9 mouse cellular contexts compared by ENCODE assay signal in genomic region chr11:58103344-58103653, GRCm38 (mm10). TPM values are rescaled to one million over a fixed set of nuclear protein-coding genes. Genes with fewer than 3 reads are reported as not detected.
DNase-seq lines count a peak whose midpoint lies in the region; ATAC-seq and TF ChIP-seq lines count a peak whose summit lies in the region.
"Had no signal": no experiment of that assay in that cellular context is flagged by ENCODE, and none has a peak within 500 bp of the region (broad histone marks: within the 10 kb centered on the region; RNA-seq: fewer than 3 reads in every experiment).

No protein-coding gene starts in this region.

- ATAC-seq in embryonic facial prominence, embryonic 15.5 days (ENCODE audit: insufficient number of reproducible peaks, low FRiP score, low TSS enrichment, low read depth): peak; percentile 6; the same call in 1 of the 2 replicates
- peak; percentile 38 for ATAC-seq in limb, embryonic 13.5 days (ENCODE audit: low FRiP score, low read depth)
- peak; percentile 31; the same call in 1 of the 2 replicates for ATAC-seq in stomach, embryonic 16.5 days (ENCODE audit: insufficient read depth, low FRiP score)

- dilution Hi-C loops in CH12.LX (cut with MboI; ENCODE audit: extremely low pct_ligation_motif_present, extremely low pct_unique_long_range_greater_than_20kb, low sequenced_read_pairs): no loop called here

- peak in 1 of 2 experiments; percentile 3; a peak in 1 of 4 replicates for TF ChIP-seq CTCF in CH12.LX (conservative IDR thresholded peaks at IDR 0.05 in 1 of 2, IDR thresholded peaks at IDR 0.05 in 1 of 2; ENCODE audit: low read depth in 2 of 2, low read length in 2 of 2)

- TF ChIP-seq RAD21 in CH12.LX (IDR thresholded peaks at IDR 0.05; ENCODE audit: low read depth, low read length): no peak

- 57% methylated on average over 13 of the region's 13 CpGs for WGBS in heart, embryonic 10.5 days
- WGBS in embryonic facial prominence, embryonic 15.5 days: 41% methylated on average over 13 of the region's 13 CpGs
- 65% methylated on average over 13 of the region's 13 CpGs for WGBS in limb, embryonic 13.5 days
- 51% methylated on average over 13 of the region's 13 CpGs for WGBS in stomach, embryonic 16.5 days

- H3K9ac ChIP-seq in CH12.LX (ENCODE audit: insufficient read depth, low read depth): peak overlapping the region; percentile 44
- H3K9ac ChIP-seq in embryonic facial prominence, embryonic 15.5 days: peak overlapping the region; percentile 41
- peak overlapping the region; percentile 60 for H3K9ac ChIP-seq in limb, embryonic 13.5 days
- H3K9ac ChIP-seq in stomach, embryonic 16.5 days (ENCODE audit: low read length): peak overlapping the region; percentile 97

- H3K4me2 ChIP-seq in CH12.LX (ENCODE audit: insufficient read depth, low read depth, poor library complexity, severe bottlenecking): peak overlapping the region; percentile 7
- peak overlapping the region; percentile 67 for H3K4me2 ChIP-seq in embryonic facial prominence, embryonic 15.5 days (replicated peaks)
- peak overlapping the region; percentile 82 for H3K4me2 ChIP-seq in limb, embryonic 13.5 days (replicated peaks)
- peak overlapping the region; percentile 50 for H3K4me2 ChIP-seq in stomach, embryonic 16.5 days (ENCODE audit: low read depth, low read length)

- H3K36me3 ChIP-seq in heart, embryonic 10.5 days: no peaks in the 10 kb centered on the region; the same call in 1 of the 2 replicates
- H3K36me3 ChIP-seq in CH12.LX (replicated peaks in 1 of 2; ENCODE audit: control insufficient read depth in 1 of 2, insufficient read depth in 1 of 2, low read length in 1 of 2): peaks cover 0 to 11% of the 10 kb centered on the region in 2 experiments
- H3K36me3 ChIP-seq in embryonic facial prominence, embryonic 15.5 days: no peaks in the 10 kb centered on the region
- H3K36me3 ChIP-seq in limb, embryonic 13.5 days: peaks cover 5% of the 10 kb centered on the region; the same call in 1 of the 2 replicates
- H3K36me3 ChIP-seq in stomach, embryonic 16.5 days (ENCODE audit: control insufficient read depth, insufficient read depth, low read length): no peaks in the 10 kb centered on the region

- H3K4me1 ChIP-seq in heart, embryonic 10.5 days: peaks cover 15% of the 10 kb centered on the region
- peaks cover 16 to 51% of the 10 kb centered on the region in 2 experiments for H3K4me1 ChIP-seq in CH12.LX (ENCODE audit: control insufficient read depth in 1 of 2, insufficient read depth in 2 of 2)
- H3K4me1 ChIP-seq in embryonic facial prominence, embryonic 15.5 days: peaks cover 25% of the 10 kb centered on the region
- H3K4me1 ChIP-seq in limb, embryonic 13.5 days: peaks cover 32% of the 10 kb centered on the region
- peaks cover 9% of the 10 kb centered on the region for H3K4me1 ChIP-seq in stomach, embryonic 16.5 days (ENCODE audit: control insufficient read depth, insufficient read depth, low read length)

- H3K4me3 ChIP-seq in heart, embryonic 10.5 days: peak overlapping the region; percentile 88
- peak overlapping the region; percentile 43 to 76 (median 51) for H3K4me3 ChIP-seq in CH12.LX (replicated peaks in 1 of 3; ENCODE audit: low read depth in 2 of 3, low read length in 2 of 3, poor library complexity in 1 of 3)
- H3K4me3 ChIP-seq in embryonic facial prominence, embryonic 15.5 days (replicated peaks): peak overlapping the region; percentile 91
- H3K4me3 ChIP-seq in limb, embryonic 13.5 days: peak overlapping the region; percentile 98
- peak overlapping the region; percentile 99 for H3K4me3 ChIP-seq in stomach, embryonic 16.5 days (replicated peaks; ENCODE audit: low read length)

- H3K27me3 ChIP-seq in heart, embryonic 10.5 days (ENCODE audit: insufficient read depth, poor library complexity, severe bottlenecking): peaks cover 10% of the 10 kb centered on the region
- H3K27me3 ChIP-seq in CH12.LX (replicated peaks): no peaks in the 10 kb centered on the region
- H3K27me3 ChIP-seq in embryonic facial prominence, embryonic 15.5 days: no peaks in the 10 kb centered on the region
- peaks cover 8% of the 10 kb centered on the region for H3K27me3 ChIP-seq in limb, embryonic 13.5 days
- H3K27me3 ChIP-seq in stomach, embryonic 16.5 days (ENCODE audit: control insufficient read depth, insufficient read depth, low read length): no peaks in the 10 kb centered on the region

- H3K79me2 ChIP-seq in CH12.LX (replicated peaks; ENCODE audit: control insufficient read depth, extremely low read depth, insufficient read depth, poor library complexity, severe bottlenecking): peaks cover 38% of the 10 kb centered on the region

- H3K27ac ChIP-seq in heart, embryonic 10.5 days: peak overlapping the region; percentile 96
- peak overlapping the region; percentile 75 for H3K27ac ChIP-seq in CH12.LX (ENCODE audit: insufficient read depth, low read depth)
- peak overlapping the region; percentile 77 for H3K27ac ChIP-seq in embryonic facial prominence, embryonic 15.5 days (replicated peaks)
- H3K27ac ChIP-seq in limb, embryonic 13.5 days: 0 out of 2 replicates have a peak overlapping the region, but pooled peaks have one; percentile 23
- H3K27ac ChIP-seq in stomach, embryonic 16.5 days (ENCODE audit: low read length): peak overlapping the region; percentile 47

- in situ Hi-C loops in CH12.LX (cut with MboI; ENCODE audit: low pct_ligation_motif_present, low pct_unique_long_range_greater_than_20kb, low sequenced_read_pairs): loop anchor here (5.0 kb wide), 1 partner anchor 36 kb away; no protein-coding TSS in a partner anchor

- no peaks in the 10 kb centered on the region for H3K9me3 ChIP-seq in heart, embryonic 10.5 days
- H3K9me3 ChIP-seq in CH12.LX (replicated peaks; ENCODE audit: low read length): no peaks in the 10 kb centered on the region
- no peaks in the 10 kb centered on the region for H3K9me3 ChIP-seq in embryonic facial prominence, embryonic 15.5 days (replicated peaks)
- no peaks in the 10 kb centered on the region for H3K9me3 ChIP-seq in limb, embryonic 13.5 days
- H3K9me3 ChIP-seq in stomach, embryonic 16.5 days (replicated peaks; ENCODE audit: control insufficient read depth, low read length): no peaks in the 10 kb centered on the region

- TF ChIP-seq POLR2A in CH12.LX (IDR thresholded peaks at IDR 0.05; ENCODE audit: low read depth, low read length): no peak

- no peak for TF ChIP-seq EP300 in CH12.LX (IDR thresholded peaks at IDR 0.05; ENCODE audit: low read length)

- DNase-seq in heart, embryonic 10.5 days (ENCODE audit: low spot score): peak; percentile 79
- no peak for DNase-seq in heart, adult 11 months
- DNase-seq in CH12.LX (ENCODE audit: extremely low read depth): no peak
- DNase-seq in urinary bladder, adult 18-20 months (ENCODE audit: low spot score in 2 of 2): no peak
- DNase-seq in urinary bladder, postnatal 25 days (ENCODE audit: low spot score): no peak

TF ChIP-seq in CH12.LX, 34 proteins besides CTCF, POLR2A, EP300 and RAD21:
- no peak for TF ChIP-seq PAX5 (IDR thresholded peaks at IDR 0.05; ENCODE audit: low read length)
- no peak for TF ChIP-seq ELF1 (IDR thresholded peaks at IDR 0.05; ENCODE audit: low read depth, low read length)
- TF ChIP-seq MAFK (IDR thresholded peaks at IDR 0.05; ENCODE audit: insufficient replicate concordance, low read length): no peak
- no peak for TF ChIP-seq ZMIZ1 (IDR thresholded peaks at IDR 0.05; ENCODE audit: low read depth, low read length)
- TF ChIP-seq MXI1 (IDR thresholded peaks at IDR 0.05; ENCODE audit: low read depth, low read length): no peak
- no peak for TF ChIP-seq SIN3A (IDR thresholded peaks at IDR 0.05; ENCODE audit: low read length)
- TF ChIP-seq TBP (conservative IDR thresholded peaks at IDR 0.05; ENCODE audit: low read depth, low read length): no peak

RNA-seq across cellular contexts. Expression of gene Cnot8, which starts 0.7 kb away (rescaled TPM):
- polyA plus RNA-seq in heart, embryonic 10.5 days (2016; fragmentation: Nextera tagmentation; extraction: Ambion mirVana): 80.7 and 84.7 TPM in 2 replicates
- total RNA-seq in CH12.LX (2012; rRNA removed): 90.2 and 93.8 TPM in 2 replicates
- 127 and 134 TPM in 2 replicates for total RNA-seq in CH12.LX (2014; rRNA removed)
- 91.9 and 102 TPM in 2 replicates for polyA plus RNA-seq in CH12.LX (2012; ENCODE audit: insufficient read length, low read depth)
- polyA plus RNA-seq in embryonic facial prominence, embryonic 15.5 days (2015; fragmentation: Nextera tagmentation; extraction: Ambion mirVana): 96.3 and 97.5 TPM in 2 replicates
- polyA plus RNA-seq in limb, embryonic 13.5 days (2015; fragmentation: Nextera tagmentation; extraction: Ambion mirVana): 104 and 106 TPM in 2 replicates
- 71.7 and 74.6 TPM in 2 replicates for polyA plus RNA-seq in stomach, embryonic 16.5 days (2015; fragmentation: Nextera tagmentation; extraction: Ambion mirVana)

RNA-seq across cellular contexts. Expression of gene Gm12248, which starts 10.4 kb away (rescaled TPM):
- polyA plus RNA-seq in heart, embryonic 10.5 days (2016; fragmentation: Nextera tagmentation; extraction: Ambion mirVana): not detected in 2 replicates
- total RNA-seq in CH12.LX (2012; rRNA removed) (0.13 TPM in 1 of 2 replicates, not detected in the other), CH12.LX (2014; rRNA removed) (not detected in 2 replicates)
- polyA plus RNA-seq in CH12.LX (2012; ENCODE audit: insufficient read length, low read depth): not detected in 2 replicates
- polyA plus RNA-seq in embryonic facial prominence, embryonic 15.5 days (2015; fragmentation: Nextera tagmentation; extraction: Ambion mirVana): 0.14 TPM in 1 of 2 replicates, not detected in the other
- polyA plus RNA-seq in limb, embryonic 13.5 days (2015; fragmentation: Nextera tagmentation; extraction: Ambion mirVana): not detected in 2 replicates
- polyA plus RNA-seq in stomach, embryonic 16.5 days (2015; fragmentation: Nextera tagmentation; extraction: Ambion mirVana): not detected in 2 replicates
- total RNA-seq: left cerebral cortex, postnatal 10 days had no signal

Comparison
In these comparisons a context has a peak if more than half of its experiments do, and no peak if none do; other contexts are left out.
1. H3K27ac ChIP-seq: peak in every context shown above with its lines; median percentile 96 in heart, embryonic 10.5 days; 77 in embryonic facial prominence, embryonic 15.5 days; 75 in CH12.LX; 47 in stomach, embryonic 16.5 days; 23 in limb, embryonic 13.5 days.
2. H3K4me2 ChIP-seq: peak in every context shown above with its lines; median percentile 82 in limb, embryonic 13.5 days; 67 in embryonic facial prominence, embryonic 15.5 days; 50 in stomach, embryonic 16.5 days; 7 in CH12.LX.
3. H3K9ac ChIP-seq: peak in every context shown above with its lines; median percentile 97 in stomach, embryonic 16.5 days; 60 in limb, embryonic 13.5 days; 44 in CH12.LX; 41 in embryonic facial prominence, embryonic 15.5 days.